8 mouse cellular contexts compared by ENCODE assay signal in the genomic region with DNA sequence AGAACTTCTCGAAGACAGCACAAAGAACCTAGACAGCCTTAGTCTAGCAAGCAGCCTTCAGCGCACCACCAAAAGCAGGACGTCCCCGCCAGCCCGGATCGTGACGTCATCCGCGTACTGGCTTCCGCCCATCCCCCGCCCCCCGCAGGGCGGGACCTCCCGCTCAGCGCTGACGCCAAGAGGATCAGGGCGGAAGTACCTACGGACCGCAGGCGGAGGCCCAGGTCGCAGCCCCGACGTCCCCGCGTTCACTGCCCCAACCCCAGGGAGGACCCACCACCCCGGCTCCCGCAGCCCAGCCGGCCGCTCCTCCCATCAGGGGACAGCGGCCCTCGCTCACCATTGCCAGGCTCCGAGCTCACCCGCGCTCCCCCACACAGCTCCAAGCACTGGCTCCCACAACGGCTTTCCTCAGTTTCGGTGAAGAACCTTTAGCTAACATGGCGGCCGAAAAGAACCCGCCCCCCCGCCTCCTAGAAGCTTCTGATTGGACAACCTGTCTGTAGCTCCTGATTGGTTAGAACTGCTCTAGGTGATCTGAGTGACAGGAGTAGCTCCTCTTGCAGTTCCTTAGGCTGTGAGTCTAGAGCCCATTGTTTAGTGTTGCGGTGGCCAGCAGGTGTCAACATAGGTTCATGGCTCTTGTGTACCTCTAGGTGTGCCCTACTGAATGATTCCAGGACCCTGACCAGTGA. TPM values are rescaled to one million over a fixed set of nuclear protein-coding genes. Genes with fewer than 3 reads are reported as not detected.
DNase-seq lines count a peak whose midpoint lies in the region; ATAC-seq and TF ChIP-seq lines count a peak whose summit lies in the region.

A gene (minus strand): TSS at position 454 of the 695 bp plus-strand sequence.

- TF ChIP-seq RAD21 in MEL (IDR thresholded peaks at IDR 0.05; ENCODE audit: low read depth, low read length), result peak; percentile 82

- peaks cover 2 to 5% of the 10 kb centered on the region in 2 experiments; a peak in 3 of 4 replicates for H3K4me1 ChIP-seq in MEL (ENCODE audit: control insufficient read depth in 1 of 2, insufficient read depth in 2 of 2, low read length in 2 of 2)
- no peaks in the 10 kb centered on the region for H3K4me1 ChIP-seq in cerebellum, adult 2 months (ENCODE audit: control insufficient read depth, insufficient read depth, low read length)
- peaks cover 9% of the 10 kb centered on the region for H3K4me1 ChIP-seq in forebrain, postnatal 0 days (ENCODE audit: insufficient read depth)
- H3K4me1 ChIP-seq in lung, embryonic 15.5 days, result peaks cover 7% of the 10 kb centered on the region

- H3K27me3 ChIP-seq in MEL (ENCODE audit: control insufficient read depth in 1 of 2, insufficient read depth in 2 of 2, low read length in 2 of 2), result no peaks in the 10 kb centered on the region
- no peaks in the 10 kb centered on the region for H3K27me3 ChIP-seq in cerebellum, adult 2 months (ENCODE audit: control insufficient read depth, insufficient read depth, low read length)
- H3K27me3 ChIP-seq in forebrain, postnatal 0 days (ENCODE audit: insufficient read depth, low read length), result no peaks in the 10 kb centered on the region
- H3K27me3 ChIP-seq in lung, embryonic 15.5 days, result no peaks in the 10 kb centered on the region

- H3K4me3 ChIP-seq in MEL (ENCODE audit: control insufficient read depth in 1 of 2, insufficient read depth in 1 of 2, low read depth in 2 of 2, low read length in 2 of 2), result peak within 1 kb of the TSS; percentile 80 to 83
- H3K4me3 ChIP-seq in cerebellum, adult 2 months (replicated peaks; ENCODE audit: insufficient read depth, low read depth, low read length), result peak within 1 kb of the TSS; percentile 83
- H3K4me3 ChIP-seq in forebrain, postnatal 0 days (ENCODE audit: low read depth, low read length), result peak within 1 kb of the TSS; percentile 61
- peak within 1 kb of the TSS; percentile 92 for H3K4me3 ChIP-seq in lung, embryonic 15.5 days

- peak within 1 kb of the TSS; percentile 52 for H3K4me2 ChIP-seq in forebrain, postnatal 0 days (ENCODE audit: low read depth)
- H3K4me2 ChIP-seq in lung, embryonic 15.5 days, result peak within 1 kb of the TSS; percentile 53

- WGBS in cerebellum, adult 2 months, result under 1% methylated on average over 41 of the region's 41 CpGs
- WGBS in forebrain, postnatal 0 days, result under 1% methylated on average over 41 of the region's 41 CpGs
- WGBS in lung, embryonic 15.5 days, result under 1% methylated on average over 36 of the region's 41 CpGs

- peak within 1 kb of the TSS; percentile 86 for H3K27ac ChIP-seq in MEL (ENCODE audit: control insufficient read depth, low read depth, low read length)
- peak within 1 kb of the TSS; percentile 95 for H3K27ac ChIP-seq in cerebellum, adult 2 months (ENCODE audit: insufficient read depth, low read length)
- peak within 1 kb of the TSS; percentile 99 for H3K27ac ChIP-seq in forebrain, postnatal 0 days (ENCODE audit: low read depth, low read length)
- peak within 1 kb of the TSS; percentile 99 for H3K27ac ChIP-seq in lung, embryonic 15.5 days

- H3K9ac ChIP-seq in MEL (ENCODE audit: control insufficient read depth, low read depth, low read length, poor library complexity, severe bottlenecking), result peak within 1 kb of the TSS; percentile 91
- peak within 1 kb of the TSS; percentile 89 for H3K9ac ChIP-seq in forebrain, postnatal 0 days
- H3K9ac ChIP-seq in lung, embryonic 15.5 days, result peak within 1 kb of the TSS; percentile 97

- peak; percentile 98 for DNase-seq in MEL (ENCODE audit: low read depth, low spot score)
- peak; percentile 98 to 100 for DNase-seq in cerebellum, adult 2 months
- peak; percentile 99 for DNase-seq in forebrain, postnatal 0 days
- DNase-seq in heart, postnatal 4 days, result peak; percentile 99
- DNase-seq in layer of hippocampus, adult 8-10 months (ENCODE audit: low spot score in 2 of 2), result peak; percentile 95 to 97
- DNase-seq in ovary, adult 18-20 months (ENCODE audit: low spot score), result peak; percentile 96
- DNase-seq in thymus, postnatal 0 days (ENCODE audit: low spot score), result peak; percentile 99

- no peak for TF ChIP-seq EP300 in MEL (IDR thresholded peaks at IDR 0.05; ENCODE audit: low read depth in 1 of 2, low read length in 2 of 2)

- H3K36me3 ChIP-seq in MEL (ENCODE audit: control insufficient read depth in 1 of 2, insufficient read depth in 2 of 2, low read length in 2 of 2), result peaks cover 0 to 8% of the 10 kb centered on the region in 2 experiments; a peak in 2 of 4 replicates
- H3K36me3 ChIP-seq in forebrain, postnatal 0 days (ENCODE audit: insufficient read depth), result no peaks in the 10 kb centered on the region
- H3K36me3 ChIP-seq in lung, embryonic 15.5 days, result no peaks in the 10 kb centered on the region

- peaks cover 21% of the 10 kb centered on the region for H3K79me2 ChIP-seq in MEL (ENCODE audit: control insufficient read depth, insufficient read depth, low read length, poor library complexity)

- H3K9me3 ChIP-seq in MEL (replicated peaks; ENCODE audit: insufficient read depth, low read length), result no peaks in the 10 kb centered on the region
- H3K9me3 ChIP-seq in forebrain, postnatal 0 days (ENCODE audit: low read length), result no peaks in the 10 kb centered on the region
- H3K9me3 ChIP-seq in lung, embryonic 15.5 days, result no peaks in the 10 kb centered on the region

- TF ChIP-seq POLR2A in MEL (IDR thresholded peaks at IDR 0.05; ENCODE audit: control insufficient read depth in 1 of 2, insufficient read depth in 1 of 2, low read depth in 1 of 2, low read length in 2 of 2, poor library complexity in 1 of 2), result peak; percentile 85 to 92; a peak in 3 of 4 replicates
- peak; percentile 67; the same call in 1 of the 2 replicates for TF ChIP-seq POLR2A in cerebellum, adult 2 months (IDR thresholded peaks at IDR 0.05; ENCODE audit: borderline replicate concordance, insufficient read depth, low read length)

- peak; percentile 34 to 78 (median 55) for TF ChIP-seq CTCF in MEL (IDR thresholded peaks at IDR 0.05 in 2 of 3, conservative IDR thresholded peaks at IDR 0.05 in 1 of 3; ENCODE audit: control insufficient read depth in 1 of 3, insufficient read depth in 1 of 3, low read depth in 2 of 3, low read length in 3 of 3, poor library complexity in 1 of 3, severe bottlenecking in 1 of 3)
- peak; percentile 75; the same call in 1 of the 2 replicates for TF ChIP-seq CTCF in cerebellum, adult 2 months (IDR thresholded peaks at IDR 0.05; ENCODE audit: borderline replicate concordance, insufficient read depth, low read depth, low read length)
- peak; percentile 63 for TF ChIP-seq CTCF in forebrain, postnatal 0 days (IDR thresholded peaks at IDR 0.05; ENCODE audit: low read depth)

- peak; percentile 99 for ATAC-seq in forebrain, postnatal 0 days
- ATAC-seq in lung, embryonic 15.5 days (ENCODE audit: borderline replicate concordance, extremely low read depth, low FRiP score, low TSS enrichment), result peak; percentile 99

TF ChIP-seq in MEL, 35 proteins besides CTCF, POLR2A, EP300 and RAD21 (continues in another document):
- 0 out of 2 replicates have a peak, but pooled peaks have one; percentile 41 for TF ChIP-seq E2F4 (IDR thresholded peaks at IDR 0.05; ENCODE audit: borderline replicate concordance, low read depth, low read length)
- no peak for TF ChIP-seq RCOR1 (IDR thresholded peaks at IDR 0.05; ENCODE audit: low read depth, low read length)
- no peak for TF ChIP-seq MAFK (IDR thresholded peaks at IDR 0.05; ENCODE audit: borderline replicate concordance, low read depth, low read length)
- no peak for TF ChIP-seq JUND (IDR thresholded peaks at IDR 0.05; ENCODE audit: low read depth, low read length)
- no peak; the same call in 1 of the 2 replicates for TF ChIP-seq KAT2A (conservative IDR thresholded peaks at IDR 0.05; ENCODE audit: low read depth, low read length)
- no peak for TF ChIP-seq POLR2AphosphoS5 (IDR thresholded peaks at IDR 0.05; ENCODE audit: borderline replicate concordance, low read depth, low read length)
- peak; percentile 83 for TF ChIP-seq POLR2AphosphoS2 (IDR thresholded peaks at IDR 0.05; ENCODE audit: low read length)
- TF ChIP-seq USF2 (IDR thresholded peaks at IDR 0.05; ENCODE audit: borderline replicate concordance in 1 of 2, insufficient read depth in 1 of 2, low read depth in 1 of 2, low read length in 2 of 2), result no peak
- TF ChIP-seq CHD2 (IDR thresholded peaks at IDR 0.05; ENCODE audit: low read length), result peak; percentile 13; the same call in 1 of the 2 replicates
- TF ChIP-seq GABPA (IDR thresholded peaks at IDR 0.05; ENCODE audit: low read depth, low read length), result no peak
- TF ChIP-seq MAX (IDR thresholded peaks at IDR 0.05; ENCODE audit: low read length), result peak; percentile 29; the same call in 1 of the 2 replicates
- peak; percentile 89 for TF ChIP-seq HCFC1 (IDR thresholded peaks at IDR 0.05; ENCODE audit: low read depth, low read length)
- peak; percentile 69; the same call in 1 of the 2 replicates for TF ChIP-seq MAZ (IDR thresholded peaks at IDR 0.05; ENCODE audit: low read depth, low read length)
- TF ChIP-seq ZMIZ1 (IDR thresholded peaks at IDR 0.05; ENCODE audit: low read depth, low read length), result peak; percentile 84; the same call in 1 of the 2 replicates
- peak; percentile 35 for TF ChIP-seq TCF12 (IDR thresholded peaks at IDR 0.05; ENCODE audit: low read depth, low read length)
- TF ChIP-seq USF1 (IDR thresholded peaks at IDR 0.05; ENCODE audit: low read depth, low read length), result no peak
- TF ChIP-seq MXI1 (IDR thresholded peaks at IDR 0.05; ENCODE audit: low read depth, low read length), result peak; percentile 81
- TF ChIP-seq ZC3H11A (IDR thresholded peaks at IDR 0.05; ENCODE audit: low read depth, low read length), result peak; percentile 71
- peak; percentile 97 for TF ChIP-seq ELF1 (IDR thresholded peaks at IDR 0.05; ENCODE audit: low read depth, low read length)
- TF ChIP-seq MYC (IDR thresholded peaks at IDR 0.05; ENCODE audit: low read depth, low read length), result 0 out of 2 replicates have a peak, but pooled peaks have one; percentile 25
- TF ChIP-seq SMC3 (IDR thresholded peaks at IDR 0.05; ENCODE audit: low read depth, low read length), result peak; percentile 67
- TF ChIP-seq SIN3A (IDR thresholded peaks at IDR 0.05; ENCODE audit: low read length), result peak; percentile 87

RNA-seq across cellular contexts. Expression of the gene that starts here (rescaled TPM):
- total RNA-seq in MEL (2012; rRNA removed), result 11.5 and 12.7 TPM in 2 replicates
- polyA plus RNA-seq in MEL (2012; ENCODE audit: insufficient read depth in 1 of 2, insufficient read length in 2 of 2, low read depth in 1 of 2, low replicate concordance in 2 of 2, missing spikeins in 1 of 2), result 10 to 100 TPM in 1 of 2 experiments, not detected in 1; 11.3 TPM
- polyA plus RNA-seq in cerebellum, adult 2 months (2012; rRNA removed), result 17.8 and 18.7 TPM in 2 replicates
- total RNA-seq in forebrain, postnatal 0 days (2014; rRNA removed), result 26.9 and 38.0 TPM in 2 replicates
- polyA plus RNA-seq in forebrain, postnatal 0 days (2015; fragmentation: Nextera tagmentation; extraction: Ambion mirVana), result 21.4 and 23.9 TPM in 2 replicates
- 10 to 100 TPM; 11.0 to 11.6 TPM for total RNA-seq in heart, postnatal 4 days (2021)
- total RNA-seq in layer of hippocampus, adult 8-10 months (2022), result 10 to 100 TPM; 14.9 to 21.2 (median 17.7) TPM
- polyA plus RNA-seq in lung, embryonic 15.5 days (2015; fragmentation: Nextera tagmentation; extraction: Ambion mirVana), result 23.3 and 24.9 TPM in 2 replicates
- 20.1 and 20.7 TPM in 2 replicates for polyA plus RNA-seq in thymus, postnatal 0 days (2015; fragmentation: Nextera tagmentation; extraction: Ambion mirVana)

Comparison
In these comparisons a context has a peak if more than half of its experiments do, and no peak if none do; other contexts are left out.
1. Peak in every context shown above with its lines: DNase-seq, ATAC-seq, H3K4me3 ChIP-seq and H3K27ac ChIP-seq.